Mouse (Mus musculus) v-Abl transformed pro-B cells (cell line): Measurements from ENCODE around the gene Nrcam.

Experiments used
- in situ Hi-C, 2 experiments: fragments of 400-800 bp; cut with MboI; formaldehyde crosslinking; loops; one replicate each; pipeline ENCODE4 v1.15.1; 2025; ENCODE audit not compliant: unreplicated experiment in 2 of 2

The Nrcam gene

DNA sequence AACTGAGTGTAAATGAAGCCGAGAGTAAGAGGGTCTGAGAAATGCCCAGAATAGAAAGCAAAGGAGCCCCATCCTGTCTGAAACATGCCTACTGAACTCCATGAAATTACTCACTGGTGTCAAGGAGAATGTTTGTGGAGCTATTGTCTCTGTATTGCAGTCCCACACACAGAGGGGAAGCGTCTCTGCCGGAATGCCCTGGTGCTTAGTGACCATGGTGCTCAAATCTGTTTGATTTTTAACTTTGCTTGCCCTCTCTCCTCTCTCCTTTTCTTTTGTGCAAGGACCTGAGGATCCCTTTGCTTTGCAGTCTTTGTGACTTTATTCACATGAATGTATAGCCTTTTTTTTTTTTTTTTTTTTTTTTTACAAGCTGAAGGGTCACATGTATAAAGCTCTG is 28.8 kb downstream of the Nrcam start:
- in situ Hi-C loops: no loop called here

DNA sequence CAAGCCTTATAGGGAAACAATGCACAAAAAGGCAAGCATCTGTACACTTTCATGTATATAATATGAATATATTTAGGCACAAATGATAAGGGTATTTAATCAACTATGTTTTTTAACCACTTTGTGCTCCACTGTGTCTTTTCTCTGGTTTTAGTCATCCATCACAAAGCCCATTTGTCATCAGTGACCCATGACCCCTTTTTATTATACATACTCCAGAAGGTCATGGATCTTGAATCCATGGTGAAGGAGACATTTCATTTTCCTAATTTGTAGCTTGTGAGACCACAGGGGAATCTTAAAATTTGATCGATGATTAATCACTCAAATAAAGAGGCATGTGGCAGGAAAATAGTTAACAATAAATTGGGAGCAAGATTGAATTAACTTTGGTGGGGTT is 29.2 kb downstream of the Nrcam start:
- in situ Hi-C loops: no loop called here

DNA sequence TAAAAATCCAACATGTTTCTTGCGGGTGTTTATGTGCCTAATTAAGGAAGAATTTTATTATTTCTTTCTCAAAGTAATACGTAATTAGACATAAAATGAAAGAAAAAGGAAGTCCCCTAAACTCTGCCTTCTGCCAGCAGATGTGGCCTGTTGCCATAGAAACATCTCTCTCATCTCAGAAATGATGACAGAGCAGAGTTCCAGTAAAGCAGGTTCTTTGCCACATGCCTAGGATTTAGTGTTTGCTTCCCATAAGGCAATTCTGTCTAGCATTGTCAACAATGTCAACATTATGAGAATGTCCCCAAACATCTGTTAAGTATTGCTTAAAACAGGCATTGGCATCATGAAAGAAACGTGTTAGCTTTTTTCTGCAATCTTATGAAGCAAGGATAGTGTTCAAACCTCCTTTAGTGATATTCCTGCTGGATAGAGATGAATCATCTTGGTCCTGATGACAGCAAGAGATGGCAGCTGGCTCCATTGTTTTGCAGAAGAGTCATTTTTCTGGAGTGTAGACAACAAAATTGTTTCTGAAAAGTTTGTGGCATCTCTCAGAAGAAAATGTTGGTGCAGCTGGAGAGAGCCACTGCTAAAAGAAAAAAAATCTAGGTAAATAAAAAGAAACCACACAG is 42.5 kb downstream of the Nrcam start:
- in situ Hi-C loops: no loop called here

DNA sequence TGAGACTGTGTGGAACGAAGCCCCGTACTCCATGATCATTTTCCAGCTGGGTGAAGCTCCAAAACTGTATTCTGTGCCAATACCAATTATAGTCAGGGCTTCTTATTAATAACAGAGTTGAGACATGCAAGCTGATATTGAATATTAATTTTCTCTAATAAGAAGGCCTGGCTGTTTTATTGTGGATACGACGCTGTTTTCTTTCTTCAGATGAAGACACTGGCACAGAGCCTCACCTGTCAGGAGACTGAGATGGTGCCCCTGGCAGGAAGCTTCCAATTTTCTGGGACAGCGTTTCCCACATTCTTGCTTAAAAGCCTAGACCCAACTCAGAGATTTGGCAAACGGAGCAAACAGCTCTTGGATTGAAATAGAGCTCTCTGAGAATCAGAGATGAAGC is 47.3 kb downstream of the Nrcam start:
- in situ Hi-C loops: no loop called here

DNA sequence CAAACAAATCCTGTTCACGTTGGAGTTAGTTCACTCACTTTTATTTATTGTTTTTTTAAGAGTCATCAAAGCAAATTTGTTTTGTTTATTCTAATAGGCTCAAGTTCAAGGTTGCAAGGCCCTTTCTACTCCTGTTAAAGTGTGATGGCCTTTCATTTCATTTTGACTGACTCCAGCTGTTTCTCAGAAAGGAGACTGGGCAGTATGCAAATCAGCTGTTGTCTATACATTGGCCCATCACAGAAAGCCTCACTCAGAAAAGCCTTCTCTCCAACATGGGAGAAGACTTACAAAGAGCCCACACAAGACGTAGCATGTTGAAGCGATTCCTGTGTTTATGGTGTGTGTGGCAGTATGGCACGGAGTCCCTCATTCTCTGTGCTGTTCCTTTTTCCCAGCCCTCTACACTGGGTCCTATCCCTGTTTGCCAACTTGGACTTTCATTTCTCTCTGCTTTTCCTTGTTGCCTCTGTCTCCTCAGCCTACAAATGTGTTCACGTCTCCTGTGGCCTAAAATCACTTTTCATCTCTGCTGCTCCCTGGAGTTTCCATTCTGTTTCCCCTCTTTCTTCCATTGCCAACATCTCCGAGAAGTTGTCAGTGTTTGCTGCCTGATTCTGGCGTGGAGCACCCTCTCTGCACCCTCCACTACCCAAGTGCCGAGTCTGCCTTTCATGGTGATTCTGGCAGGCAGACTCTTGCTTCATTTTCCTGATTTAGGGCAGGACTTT is 49.9 kb downstream of the Nrcam start:
- in situ Hi-C loops: no loop called here

DNA sequence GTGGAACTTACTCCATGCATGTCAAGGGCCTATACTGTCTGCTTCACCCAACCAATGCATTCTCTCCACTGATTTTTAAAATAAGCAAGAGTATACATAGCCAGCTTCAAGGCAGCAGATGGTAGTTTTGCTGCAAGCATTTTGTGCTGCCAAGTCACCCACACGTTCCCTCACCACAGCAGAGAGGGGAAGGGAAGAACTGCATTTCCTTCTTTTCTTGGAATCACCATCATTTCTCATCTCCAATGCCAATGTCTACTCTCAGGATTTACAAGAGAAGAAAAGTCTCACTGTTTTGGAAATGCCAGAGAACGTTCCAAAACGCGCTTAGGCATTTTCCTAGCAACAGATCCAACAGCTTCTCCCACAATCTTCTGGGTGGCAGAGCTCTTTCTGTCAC is 52.1 kb downstream of the Nrcam start:
- in situ Hi-C loops: no loop called here

DNA sequence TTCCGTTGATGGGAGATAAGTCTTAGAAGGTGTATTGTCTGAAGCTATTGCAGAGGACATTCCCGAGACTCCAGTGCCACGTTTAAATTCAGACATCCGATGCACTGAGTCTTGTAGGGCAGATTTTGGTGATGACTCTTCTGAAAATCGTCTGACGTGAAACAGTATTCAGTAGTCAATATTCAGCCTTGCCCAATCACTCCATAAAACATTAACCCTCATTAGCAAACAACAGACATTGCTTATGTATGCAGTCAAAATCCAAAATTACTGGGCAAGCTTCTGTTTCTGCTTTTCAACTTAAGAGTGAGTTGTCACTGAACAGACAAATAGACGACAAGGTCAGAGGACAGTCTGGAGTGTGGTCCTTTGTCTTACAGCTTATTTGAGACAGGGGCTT is 57.7 kb downstream of the Nrcam start:
- in situ Hi-C loops: no loop called here

DNA sequence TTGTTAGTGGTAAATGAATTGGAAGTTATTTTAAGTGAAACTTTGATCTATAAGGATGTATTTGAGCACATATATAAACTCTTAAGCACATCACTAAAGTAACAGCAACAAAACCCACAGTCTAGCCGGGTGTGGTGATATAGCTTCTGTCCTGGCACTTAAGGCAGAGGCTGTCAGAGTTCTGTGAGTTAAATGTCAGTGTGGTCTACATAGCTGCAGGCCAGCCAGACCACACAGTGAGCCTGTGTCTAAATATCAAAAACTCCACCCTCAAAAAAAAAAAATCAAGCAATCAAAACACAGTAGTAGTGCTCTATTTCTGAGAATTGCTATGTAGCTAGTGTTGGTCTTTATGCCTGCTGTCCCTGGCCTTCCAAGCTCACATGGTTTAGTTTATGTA is 59.5 kb downstream of the Nrcam start:
- in situ Hi-C loops: no loop called here

DNA sequence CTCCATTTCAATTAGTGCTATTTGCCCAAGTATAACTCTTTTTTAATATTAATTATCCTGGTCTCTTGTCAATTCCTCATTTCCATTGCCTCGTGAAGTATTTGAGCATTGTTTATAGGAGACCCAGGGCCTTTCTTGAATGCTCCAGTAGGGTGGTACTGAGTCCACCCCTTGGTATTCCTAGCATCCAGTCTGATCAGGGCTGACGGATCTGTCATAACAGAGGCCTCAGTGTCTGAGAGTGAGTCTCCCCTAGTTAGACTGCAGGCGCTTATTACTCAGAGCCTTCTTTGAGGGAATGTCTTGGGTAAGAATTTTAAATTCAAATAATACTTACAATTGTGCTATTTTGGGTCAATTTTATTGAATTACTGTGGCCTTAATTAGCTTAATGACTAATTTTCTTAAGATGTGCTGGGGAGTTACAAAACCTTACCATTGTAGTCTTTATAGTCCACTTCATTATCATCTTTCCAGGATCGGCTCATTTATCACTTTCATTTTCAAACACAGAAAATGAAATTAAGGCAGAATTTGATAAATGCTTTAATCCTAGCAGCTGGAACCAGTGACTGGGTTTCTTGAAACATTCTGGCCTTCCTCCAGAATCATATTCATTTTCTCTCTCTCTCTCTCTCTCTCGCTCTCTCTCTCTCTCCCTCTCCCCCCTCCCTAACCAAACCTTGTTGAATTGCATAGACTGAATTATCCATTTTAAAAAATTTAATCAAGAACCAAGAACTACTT is 61.9 kb downstream of the Nrcam start:
- in situ Hi-C loops: no loop called here

DNA sequence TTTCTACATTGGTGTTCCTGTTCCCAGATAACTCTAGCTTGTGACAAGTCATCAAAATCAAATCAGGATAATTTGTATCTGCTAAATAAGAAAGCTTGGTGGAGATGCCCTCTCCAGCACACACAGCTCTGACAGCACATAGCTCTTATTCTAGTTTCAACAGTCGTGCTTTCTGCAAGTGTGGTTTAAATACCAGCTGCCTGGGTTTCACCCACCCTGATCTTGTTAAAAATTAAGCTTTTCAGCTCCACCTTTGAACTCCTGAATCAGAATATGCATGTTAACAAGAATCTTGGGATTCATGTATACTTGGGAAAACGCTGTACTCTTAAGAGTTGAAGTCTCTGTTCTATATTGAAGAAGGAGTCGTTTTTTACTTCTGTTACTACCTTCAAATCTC is 66.2 kb downstream of the Nrcam start:
- in situ Hi-C loops: no loop called here

DNA sequence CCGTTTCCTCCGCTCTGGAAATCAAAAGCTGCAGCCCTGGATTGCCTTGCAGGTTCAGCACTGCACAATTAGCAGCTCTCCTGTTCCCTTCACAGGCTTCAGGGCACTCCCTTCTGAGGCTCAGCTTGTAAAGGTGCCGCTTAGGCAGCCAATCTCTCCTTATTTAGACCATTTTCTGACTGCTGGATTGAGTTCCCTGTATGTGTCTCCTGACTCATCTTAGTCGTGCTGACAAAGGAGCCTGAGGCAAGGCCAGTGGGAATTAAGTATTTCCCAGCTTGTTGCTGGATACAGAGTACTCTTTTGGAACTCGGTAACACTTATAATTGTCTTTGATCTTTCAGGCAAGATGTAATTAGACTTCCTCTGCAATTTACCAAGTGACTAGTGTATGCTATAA is 69.1 kb downstream of the Nrcam start:
- in situ Hi-C loops: no loop called here

DNA sequence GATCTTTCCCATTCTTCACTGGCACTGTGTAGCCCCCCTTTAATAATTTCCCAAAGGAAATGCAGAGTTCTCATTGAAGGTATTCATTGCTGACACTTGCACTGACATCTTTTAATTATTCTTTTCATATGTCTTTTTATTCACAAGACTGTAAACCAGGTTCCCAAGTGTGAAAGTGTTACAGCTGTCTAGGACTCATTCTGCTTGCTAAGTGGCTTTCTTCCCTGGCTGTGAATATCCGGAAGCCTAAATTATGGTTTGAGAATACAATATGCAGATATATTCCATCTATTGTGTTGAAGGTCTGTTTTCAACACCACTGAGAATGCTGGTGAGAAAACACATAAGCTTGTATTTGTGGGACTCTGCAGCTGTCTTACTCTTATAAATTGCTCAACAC is 73.4 kb downstream of the Nrcam start:
- in situ Hi-C loops: no loop called here

DNA sequence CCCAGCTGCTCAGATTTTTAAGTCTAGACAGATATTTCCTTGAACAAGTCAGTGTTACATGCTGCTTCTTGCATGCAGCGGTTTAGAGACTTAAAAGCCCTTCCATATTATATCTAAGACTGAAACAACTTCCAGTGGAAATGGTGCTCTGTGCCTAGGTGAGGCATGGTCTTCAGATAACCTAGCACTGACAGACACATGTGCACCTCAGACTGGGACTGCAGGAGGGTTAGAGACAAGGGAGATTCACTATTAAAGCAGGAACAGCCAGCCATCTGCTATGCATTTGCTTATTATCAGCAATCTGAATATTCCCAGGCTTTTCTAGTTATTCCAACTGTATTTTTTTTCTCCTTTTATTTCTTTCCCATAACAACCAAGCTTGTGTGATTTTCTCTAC is 74.6 kb downstream of the Nrcam start:
- in situ Hi-C loops: no loop called here

DNA sequence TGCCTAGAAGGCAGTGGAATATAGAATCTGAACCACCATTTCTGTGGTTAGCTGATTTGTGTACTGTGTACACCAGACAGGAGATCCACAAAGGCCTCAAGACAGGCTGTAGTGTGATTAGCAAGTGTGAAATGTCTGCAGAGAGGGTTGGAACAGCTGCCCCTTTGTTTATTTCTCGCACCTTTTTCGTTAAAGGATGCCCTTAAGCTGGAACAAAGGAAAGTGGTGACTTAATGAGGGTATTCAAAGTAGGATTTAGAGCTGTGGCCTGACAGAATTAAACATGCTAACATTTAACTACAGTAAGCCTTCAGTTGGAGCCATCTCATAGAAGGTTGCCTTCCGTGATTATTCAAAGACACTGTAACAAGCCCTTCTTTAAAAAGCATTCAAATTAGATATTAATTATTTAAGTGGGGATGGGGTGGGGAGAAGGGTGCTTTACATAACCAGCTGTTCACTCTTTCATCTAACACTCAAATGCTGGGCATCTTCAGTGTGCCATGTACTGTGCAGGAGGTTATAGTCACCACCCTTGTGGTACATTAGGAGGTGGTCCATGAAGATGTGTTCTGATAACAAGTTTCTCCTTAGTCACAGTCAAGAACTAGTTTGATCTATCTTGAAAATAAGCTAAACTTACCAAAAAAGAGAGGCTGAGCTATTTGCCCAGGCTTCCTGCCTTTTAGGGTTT is 75.2 kb downstream of the Nrcam start:
- in situ Hi-C loops: no loop called here

DNA sequence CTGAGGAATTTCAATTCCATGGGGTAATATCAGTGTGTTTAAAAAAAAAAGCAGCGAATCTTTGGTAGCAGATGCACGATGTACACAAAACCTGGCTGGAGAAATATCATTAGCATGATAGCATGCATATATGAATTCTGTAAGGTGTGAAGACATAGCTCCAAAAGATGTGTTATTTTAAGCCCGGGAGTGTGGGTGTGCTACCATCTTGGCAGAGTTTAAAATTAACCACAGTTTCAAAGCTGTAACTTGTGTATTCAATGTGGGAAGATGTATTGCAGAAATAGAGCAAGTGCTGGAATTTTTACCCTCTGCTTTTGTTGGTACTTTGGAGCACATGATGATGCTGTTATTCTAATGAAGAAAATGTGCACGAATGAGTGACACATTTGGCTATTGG is 81.1 kb downstream of the Nrcam start:
- in situ Hi-C loops: no loop called here

DNA sequence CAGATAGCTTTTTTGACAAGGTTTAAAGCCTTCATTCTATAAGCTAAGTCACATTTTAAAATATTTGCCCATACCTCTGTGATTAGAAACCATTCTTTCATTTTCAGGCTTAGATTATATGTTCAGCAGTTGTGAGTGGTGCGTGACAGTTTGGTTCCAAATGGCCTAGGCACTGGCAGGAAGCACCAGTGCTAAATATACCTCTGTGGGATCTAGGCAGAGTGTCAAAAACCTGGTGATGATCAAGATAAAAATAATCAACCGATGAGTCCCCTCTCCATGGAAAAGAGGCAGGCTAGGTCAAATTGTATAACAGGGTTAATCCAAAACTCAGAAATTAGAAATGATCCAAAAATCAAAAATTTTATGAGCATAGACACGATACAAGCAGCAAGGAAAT is 82.3 kb downstream of the Nrcam start:
- in situ Hi-C loops: no loop called here

DNA sequence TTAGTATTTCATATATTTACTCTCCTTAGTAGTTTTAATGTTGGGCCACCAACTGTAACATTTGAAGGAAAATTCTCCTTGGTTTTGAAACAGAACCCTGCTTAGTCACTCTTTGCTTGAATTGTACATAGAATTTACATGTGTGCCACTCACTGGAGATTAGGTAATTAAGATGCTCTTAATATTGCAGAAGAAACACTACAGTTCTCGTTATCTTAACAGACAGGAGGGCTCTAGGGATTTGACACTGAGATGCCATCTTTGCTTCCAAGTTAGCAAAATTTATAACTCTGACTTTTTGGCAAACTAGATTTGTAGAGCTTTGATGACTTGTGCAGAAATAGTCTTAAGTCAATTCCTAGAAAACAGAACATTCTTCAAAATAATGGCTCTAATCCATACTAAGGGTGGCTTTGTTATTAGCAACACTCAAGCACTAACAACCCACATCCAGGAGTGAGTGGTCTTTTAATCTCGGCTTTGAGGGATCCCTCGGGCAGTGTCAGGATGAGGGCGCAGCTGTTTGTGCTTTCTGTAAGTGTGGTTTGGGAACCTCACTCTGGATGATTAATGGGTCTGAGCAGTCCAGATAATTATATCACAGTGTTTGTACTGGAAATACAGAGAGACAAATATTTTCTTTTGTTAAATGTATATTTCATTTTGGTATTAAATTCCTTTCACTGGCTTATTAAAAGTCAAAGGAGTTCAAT is 93.6 kb downstream of the Nrcam start:
- in situ Hi-C loops: no loop called here

DNA sequence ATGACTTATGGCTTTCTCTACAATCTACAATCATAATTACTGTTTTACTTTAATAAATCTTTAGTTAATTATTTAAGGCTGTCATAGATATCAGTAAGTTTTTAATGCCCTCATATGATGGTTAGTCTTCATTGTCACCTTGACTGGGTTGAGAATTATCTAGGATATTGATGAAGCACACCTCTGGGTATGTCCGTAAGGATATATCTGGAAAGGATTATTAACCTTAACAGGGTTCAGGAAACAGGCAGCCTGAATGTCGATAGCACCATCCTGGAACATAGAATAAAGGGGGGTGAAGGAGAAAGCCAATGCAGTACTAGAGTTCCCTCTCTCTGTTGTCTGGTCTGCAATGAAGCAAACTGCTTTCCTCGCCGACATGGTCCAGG is 94.2 kb downstream of the Nrcam start:
- in situ Hi-C loops: no loop called here

DNA sequence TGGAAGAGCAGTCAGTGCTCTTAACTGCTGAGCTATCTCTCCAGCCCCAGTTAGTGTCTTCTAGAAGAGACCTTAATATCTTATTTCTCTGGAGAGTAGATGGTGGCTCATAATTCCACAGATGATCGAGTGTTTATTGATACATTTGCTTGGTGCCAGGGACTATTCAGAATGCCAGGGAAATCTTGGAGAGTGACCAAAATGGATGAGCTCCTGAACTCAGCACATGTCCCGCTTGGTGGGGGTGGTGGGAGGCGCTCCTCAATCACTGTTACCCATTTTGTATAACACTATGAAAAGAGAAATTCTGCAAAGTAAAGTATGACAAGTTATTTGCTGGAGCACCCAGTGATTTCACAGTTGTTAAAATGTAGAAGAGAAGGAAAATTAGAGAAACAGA is 95.3 kb downstream of the Nrcam start:
- in situ Hi-C loops: no loop called here

DNA sequence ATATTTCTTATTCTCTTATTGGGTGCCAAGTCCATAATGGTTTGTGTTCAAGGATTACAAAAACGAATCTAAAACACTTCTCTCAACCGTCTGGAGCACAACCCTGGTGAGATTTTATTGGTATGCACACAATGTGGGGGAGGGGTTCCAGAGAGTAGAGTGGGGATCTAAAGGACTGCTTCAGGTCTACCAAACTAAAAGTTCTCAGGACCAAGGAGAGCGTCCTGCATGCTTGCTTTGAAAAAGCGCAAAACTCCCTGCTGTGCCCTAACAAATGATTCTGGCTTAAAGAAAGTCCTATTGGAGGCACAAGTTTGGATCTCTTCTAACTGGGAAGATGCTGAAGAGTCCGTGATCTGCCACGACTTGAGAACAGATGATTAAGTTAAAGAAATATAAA is 96.4 kb downstream of the Nrcam start:
- in situ Hi-C loops: no loop called here

DNA sequence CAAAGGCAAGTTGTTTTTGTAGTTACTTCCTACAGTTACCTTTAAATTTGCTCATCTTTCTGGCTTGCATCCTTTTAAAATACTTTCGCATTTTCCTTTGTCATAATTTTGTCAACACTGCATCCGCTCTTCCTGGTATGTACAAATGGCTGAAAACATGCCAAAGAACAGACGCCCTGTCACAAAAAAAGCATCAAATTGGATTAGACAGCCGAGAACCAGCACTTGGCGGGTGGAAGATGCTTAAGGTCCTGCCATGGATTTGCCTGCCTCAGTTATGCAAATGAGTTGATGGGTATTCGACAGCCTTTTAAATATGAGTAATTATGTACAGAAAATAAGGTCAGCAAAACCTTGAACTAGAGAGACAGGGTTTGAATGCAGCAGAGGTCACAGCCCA is 101.7 kb downstream of the Nrcam start:
- in situ Hi-C loops: no loop called here
